Mouse (Mus musculus): Measurements from ENCODE around the gene Il5. TPM values are rescaled to one million over a fixed set of nuclear protein-coding genes. Genes with fewer than 3 reads are reported as not detected.

Gene Il5
- polyA plus RNA-seq, 1 experiment from 2014 or later: not detected

GRCm38 (mm10) chr11:53762827-53763495, 42.4 kb downstream of the Il5 start:
- Histone ChIP-seq H3K27me3 (replicated peaks; ENCODE audit: control insufficient read depth, insufficient read depth, low read length) (peaks cover 15% of the 10 kb centered on the region), H3K4me3 (ENCODE audit: low read length) (peak overlapping the region; percentile 32), H3K9ac (ENCODE audit: low read depth, low read length) (peak overlapping the region; percentile 63), H3K36me3 (ENCODE audit: control insufficient read depth, insufficient read depth, low read length) (no peaks in the 10 kb centered on the region), H3K27ac (ENCODE audit: low read depth, low read length) (peak overlapping the region; percentile 68; the same call in 1 of the 2 replicates), H3K4me1 (ENCODE audit: control insufficient read depth, insufficient read depth, low read depth, low read length) (peaks cover 25% of the 10 kb centered on the region), H3K4me2 (ENCODE audit: low read length) (peak overlapping the region; percentile 74), H3K9me3 (ENCODE audit: control insufficient read depth, low read length) (no peaks in the 10 kb centered on the region)
- 6% methylated on average over 23 of the region's 23 CpGs for WGBS
- ATAC-seq: no peak; the same call in 1 of the 2 replicates

- Histone ChIP-seq H3K27ac (ENCODE audit: low read depth, low read length) (peak overlapping the region; percentile 68), H3K4me1 (ENCODE audit: control insufficient read depth, insufficient read depth, low read depth, low read length) (peaks cover 25% of the 10 kb centered on the region), H3K9me3 (ENCODE audit: control insufficient read depth, low read length) (no peaks in the 10 kb centered on the region), H3K36me3 (ENCODE audit: control insufficient read depth, insufficient read depth, low read length) (no peaks in the 10 kb centered on the region), H3K9ac (ENCODE audit: low read depth, low read length) (peak overlapping the region; percentile 63), H3K27me3 (replicated peaks; ENCODE audit: control insufficient read depth, insufficient read depth, low read length) (peaks cover 15% of the 10 kb centered on the region), H3K4me2 (ENCODE audit: low read length) (peak overlapping the region; percentile 74), H3K4me3 (ENCODE audit: low read length) (peak overlapping the region; percentile 32)
- peak; percentile 68 for ATAC-seq
- WGBS: 2% methylated on average over 33 of the region's 33 CpGs
These were observed 43.0 kb downstream of the Il5 start for GRCm38 (mm10) chr11:53763496-53764140.

DNA sequence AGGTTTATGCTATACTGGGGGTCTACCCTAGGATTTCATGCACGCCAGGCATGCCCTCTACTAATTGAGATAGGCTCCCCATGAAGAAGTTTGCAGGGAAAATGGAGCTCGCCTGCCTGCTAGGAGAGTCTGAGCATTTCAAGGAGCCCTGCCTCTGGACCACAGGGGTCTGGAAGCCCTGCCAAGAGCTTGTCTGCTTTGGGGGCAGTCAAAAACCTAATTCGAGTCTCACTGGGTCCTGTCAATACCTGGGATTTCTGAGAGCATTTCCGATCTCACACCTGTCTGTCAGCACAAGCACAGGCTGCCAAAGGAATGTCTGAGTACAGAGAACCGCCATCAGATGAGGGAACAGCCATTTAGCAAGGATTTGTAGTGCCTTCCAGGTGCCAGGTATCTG, 44.0 kb downstream of the Il5 start:
- H3K9ac ChIP-seq (ENCODE audit: low read depth, low read length): no peak overlapping the region
- peaks cover 18% of the 10 kb centered on the region for H3K27me3 ChIP-seq (replicated peaks; ENCODE audit: control insufficient read depth, insufficient read depth, low read length)
- 49% methylated on average over 5 of the region's 5 CpGs for WGBS
- H3K4me3 ChIP-seq (ENCODE audit: low read length): no peak overlapping the region
- ATAC-seq: no peak
- H3K4me1 ChIP-seq (ENCODE audit: control insufficient read depth, insufficient read depth, low read depth, low read length): peaks cover 25% of the 10 kb centered on the region
- no peak overlapping the region for H3K4me2 ChIP-seq (ENCODE audit: low read length)
- H3K27ac ChIP-seq (ENCODE audit: low read depth, low read length): no peak overlapping the region
- H3K9me3 ChIP-seq (ENCODE audit: control insufficient read depth, low read length): no peaks in the 10 kb centered on the region
- H3K36me3 ChIP-seq (ENCODE audit: control insufficient read depth, insufficient read depth, low read length): no peaks in the 10 kb centered on the region

- peaks cover 7% of the 10 kb centered on the region for H3K4me1 ChIP-seq (ENCODE audit: control insufficient read depth, insufficient read depth, low read depth, low read length)
- 75% methylated on average over 13 of the region's 13 CpGs for WGBS
- no peak overlapping the region for H3K27ac ChIP-seq (ENCODE audit: low read depth, low read length)
- H3K4me2 ChIP-seq (ENCODE audit: low read length): no peak overlapping the region
- no peak for ATAC-seq
- no peak overlapping the region for H3K4me3 ChIP-seq (ENCODE audit: low read length)
- peaks cover 8% of the 10 kb centered on the region for H3K27me3 ChIP-seq (replicated peaks; ENCODE audit: control insufficient read depth, insufficient read depth, low read length)
- H3K9ac ChIP-seq (ENCODE audit: low read depth, low read length): no peak overlapping the region
- H3K9me3 ChIP-seq (ENCODE audit: control insufficient read depth, low read length): no peaks in the 10 kb centered on the region
- H3K36me3 ChIP-seq (ENCODE audit: control insufficient read depth, insufficient read depth, low read length): no peaks in the 10 kb centered on the region
These were observed 48.0 kb downstream of the Il5 start for GRCm38 (mm10) chr11:53768422-53769184.

GRCm38 (mm10) chr11:53769185-53769576, 48.6 kb downstream of the Il5 start:
- Histone ChIP-seq H3K9ac (ENCODE audit: low read depth, low read length) (peak overlapping the region; percentile 75), H3K36me3 (ENCODE audit: control insufficient read depth, insufficient read depth, low read length) (no peaks in the 10 kb centered on the region), H3K27me3 (replicated peaks; ENCODE audit: control insufficient read depth, insufficient read depth, low read length) (peaks cover 6% of the 10 kb centered on the region), H3K4me3 (ENCODE audit: low read length) (peak overlapping the region; percentile 79), H3K27ac (ENCODE audit: low read depth, low read length) (no peak overlapping the region), H3K9me3 (ENCODE audit: control insufficient read depth, low read length) (no peaks in the 10 kb centered on the region), H3K4me2 (ENCODE audit: low read length) (peak overlapping the region; percentile 91), H3K4me1 (ENCODE audit: control insufficient read depth, insufficient read depth, low read depth, low read length) (peaks cover 4% of the 10 kb centered on the region)
- ATAC-seq: no peak
- WGBS: 64% methylated on average over 12 of the region's 12 CpGs

GRCm38 (mm10) chr11:53769760-53770124, 49.1 kb downstream of the Il5 start, which contains the start of gene Irf1:
Irf1 (plus strand) TSS chr11:53770014.
- H3K27me3 ChIP-seq (replicated peaks; ENCODE audit: control insufficient read depth, insufficient read depth, low read length): peaks cover 6% of the 10 kb centered on the region

GRCm38 (mm10) chr11:53770125-53770791, 49.7 kb downstream of the Il5 start:
- ATAC-seq: peak; percentile 75
- under 1% methylated on average over 67 of the region's 75 CpGs for WGBS

More at GRCm38 (mm10) chr11:53769760-53770124, 49.1 kb downstream of the Il5 start, which contains the start of gene Irf1:
- peak within 1 kb of the TSS; percentile 75 for H3K9ac ChIP-seq (ENCODE audit: low read depth, low read length)
- no peak within 1 kb of the TSS for H3K27ac ChIP-seq (ENCODE audit: low read depth, low read length)
- peak within 1 kb of the TSS; percentile 91 for H3K4me2 ChIP-seq (ENCODE audit: low read length)
- WGBS: under 1% methylated on average over 40 of the region's 40 CpGs
- no peaks in the 10 kb centered on the region for H3K36me3 ChIP-seq (ENCODE audit: control insufficient read depth, insufficient read depth, low read length)
- H3K4me1 ChIP-seq (ENCODE audit: control insufficient read depth, insufficient read depth, low read depth, low read length): peaks cover 4% of the 10 kb centered on the region; the same call in 1 of the 2 replicates
- H3K4me3 ChIP-seq (ENCODE audit: low read length): peak within 1 kb of the TSS; percentile 79
- H3K9me3 ChIP-seq (ENCODE audit: control insufficient read depth, low read length): no peaks in the 10 kb centered on the region
- ATAC-seq: peak; percentile 95

DNA sequence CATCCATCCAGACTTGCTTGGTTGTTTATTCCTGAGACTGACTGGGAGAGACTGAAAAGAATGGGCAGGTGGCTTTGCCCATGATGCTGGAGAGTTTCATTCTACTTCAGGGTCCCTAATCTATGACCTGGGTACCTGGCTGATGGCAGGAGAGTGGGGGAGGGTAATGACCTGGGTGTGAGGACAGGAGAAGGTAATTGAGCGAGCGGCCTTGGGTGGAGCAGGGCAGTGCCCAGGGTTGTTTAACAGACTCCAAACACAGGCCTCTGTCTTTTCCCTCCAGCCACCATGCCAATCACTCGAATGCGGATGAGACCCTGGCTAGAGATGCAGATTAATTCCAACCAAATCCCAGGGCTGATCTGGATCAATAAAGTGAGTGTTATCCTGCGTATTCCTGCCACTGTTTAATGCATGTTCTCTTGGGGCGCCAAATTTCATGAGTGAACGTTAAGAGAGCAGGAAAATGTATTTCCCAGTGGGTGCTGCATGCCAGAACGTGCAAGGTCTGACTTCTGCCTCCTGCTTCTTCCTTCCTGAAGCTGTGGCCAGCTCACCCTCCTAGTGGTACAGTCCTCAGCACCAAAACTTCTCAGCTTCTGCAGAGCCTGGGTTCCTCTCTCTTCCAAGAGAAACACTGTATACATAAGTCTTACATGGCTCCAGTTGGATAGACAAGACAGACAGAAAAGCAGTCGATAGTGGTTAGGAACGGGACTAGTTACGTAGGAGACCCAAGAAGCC, 50.6 kb downstream of the Il5 start:
- Histone ChIP-seq H3K27me3 (replicated peaks; ENCODE audit: control insufficient read depth, insufficient read depth, low read length) (peaks cover 6% of the 10 kb centered on the region), H3K4me2 (ENCODE audit: low read length) (peak overlapping the region; percentile 91), H3K4me1 (ENCODE audit: control insufficient read depth, insufficient read depth, low read depth, low read length) (peaks cover 4% of the 10 kb centered on the region; the same call in 1 of the 2 replicates), H3K27ac (ENCODE audit: low read depth, low read length) (no peak overlapping the region), H3K9ac (ENCODE audit: low read depth, low read length) (no peak overlapping the region), H3K4me3 (ENCODE audit: low read length) (no peak overlapping the region), H3K9me3 (ENCODE audit: control insufficient read depth, low read length) (no peaks in the 10 kb centered on the region), H3K36me3 (ENCODE audit: control insufficient read depth, insufficient read depth, low read length) (no peaks in the 10 kb centered on the region)
- ATAC-seq: no peak
- 84% methylated on average over 11 of the region's 11 CpGs for WGBS

More at GRCm38 (mm10) chr11:53770125-53770791, 49.7 kb downstream of the Il5 start:
- Histone ChIP-seq H3K4me2 (ENCODE audit: low read length) (peak overlapping the region; percentile 91), H3K36me3 (ENCODE audit: control insufficient read depth, insufficient read depth, low read length) (no peaks in the 10 kb centered on the region), H3K9me3 (ENCODE audit: control insufficient read depth, low read length) (no peaks in the 10 kb centered on the region), H3K4me3 (ENCODE audit: low read length) (peak overlapping the region; percentile 79), H3K4me1 (ENCODE audit: control insufficient read depth, insufficient read depth, low read depth, low read length) (peaks cover 4% of the 10 kb centered on the region; the same call in 1 of the 2 replicates), H3K27ac (ENCODE audit: low read depth, low read length) (no peak overlapping the region), H3K27me3 (replicated peaks; ENCODE audit: control insufficient read depth, insufficient read depth, low read length) (peaks cover 6% of the 10 kb centered on the region), H3K9ac (ENCODE audit: low read depth, low read length) (peak overlapping the region; percentile 75)

Measured in hindbrain, embryonic 16.5 days (tissue).